Mouse (Mus musculus): Measurements from ENCODE around the gene Spag7.

GRCm38 (mm10) chr11:70670483-70670882 is 1.3 kb upstream of the Spag7 start:
- TF ChIP-seq CTCF (conservative IDR thresholded peaks at IDR 0.05; ENCODE audit: low read length) (no peak), NANOG (IDR thresholded peaks at IDR 0.05; ENCODE audit: borderline replicate concordance, low read length) (no peak)
